Mouse (Mus musculus) activated CD4-positive, CD25-positive, alpha-beta regulatory T cell, adult 9 weeks (primary cell): ENCODE measurements around the gene Tescl. TPM values are rescaled to one million over a fixed set of nuclear protein-coding genes. Genes with fewer than 3 reads are reported as not detected.

ENCODE experiments used
- polyA plus RNA-seq: library from polyadenylated mRNA; unstranded; fragments of 100-300 nt; shearing (Covaris generic); gene quantifications from one replicate; pipeline ENCODE4 v1.2.1, GENCODE M21; 2017

The Tescl gene
- polyA plus RNA-seq = not detected

GRCm38 (mm10) chr7:24333304-24333986, at the start of gene Tescl:
Tescl (minus strand) TSS chr7:24333936.

GRCm38 (mm10) chr7:24369731-24370541, 36.2 kb upstream of the Tescl start, which contains the start of gene Kcnn4:
Kcnn4 (plus strand) TSS chr7:24370263.

GRCm38 (mm10) chr7:24348896-24349295, 15.2 kb upstream of the Tescl start, which contains the start of gene Lypd5:
Lypd5 (plus strand) TSS chr7:24349196.

GRCm38 (mm10) chr7:24316567-24317092, 17.1 kb downstream of the Tescl start, which contains the start of gene Zfp94:
Zfp94 (minus strand) TSS chr7:24316666.

GRCm38 (mm10) chr7:24300771-24301282, 32.9 kb downstream of the Tescl start, which contains the start of gene Zfp61:
Zfp61 (minus strand) TSS chr7:24301232.

Other genes starting within 250 kb of the Tescl start
- gene Zfp112, start 221.6 kb downstream of the Tescl start, polyA plus RNA-seq = 1.1 TPM
- gene Zfp235, start 199.8 kb downstream of the Tescl start, polyA plus RNA-seq = 19.9 TPM
- gene Zfp114, start 158.9 kb downstream of the Tescl start, polyA plus RNA-seq = 1.7 TPM
- 1.3 TPM for gene Zfp111, start 122.5 kb downstream of the Tescl start, polyA plus RNA-seq
- gene Zfp109, start 96.4 kb downstream of the Tescl start, polyA plus RNA-seq = 6.4 TPM
- 0.76 TPM for gene Zfp108, start 79.1 kb downstream of the Tescl start, polyA plus RNA-seq
- 4.7 TPM for gene Zfp93, start 63.5 kb downstream of the Tescl start, polyA plus RNA-seq
- 27.2 TPM for gene Zfp61, start 32.7 kb downstream of the Tescl start, polyA plus RNA-seq
- gene Zfp94, start 17.3 kb downstream of the Tescl start, polyA plus RNA-seq = 13.6 TPM
- not detected for gene Lypd5, start 15.3 kb upstream of the Tescl start, polyA plus RNA-seq
- gene Kcnn4, start 36.3 kb upstream of the Tescl start, polyA plus RNA-seq = 147 TPM
- 50.9 TPM for gene Smg9, start 65.7 kb upstream of the Tescl start, polyA plus RNA-seq
- gene Irgc1, start 118.4 kb upstream of the Tescl start, polyA plus RNA-seq = 0.40 TPM
- 1.0 TPM for gene Plaur, start 128.5 kb upstream of the Tescl start, polyA plus RNA-seq
- gene Cadm4, start 148.1 kb upstream of the Tescl start, polyA plus RNA-seq = not detected
- gene Zfp428, start 173.1 kb upstream of the Tescl start, polyA plus RNA-seq = 1.1 TPM
- gene AC161166.1, start 178.5 kb upstream of the Tescl start, polyA plus RNA-seq = not detected
- 1.2 TPM for gene Irgq, start 196.8 kb upstream of the Tescl start, polyA plus RNA-seq
- not detected for gene Pinlyp, start 212.2 kb upstream of the Tescl start, polyA plus RNA-seq
- gene Xrcc1, start 212.4 kb upstream of the Tescl start, polyA plus RNA-seq = 66.9 TPM